Mouse (Mus musculus) embryo, embryonic 11.5 days (tissue): ENCODE data around the gene Rpl28.

ENCODE experiments used
- DNase-seq: peaks from one replicate; pipeline ENCODE4 v3.0.0-alpha.2; 2012; ENCODE audit warnings: low read depth, low spot score

Rpl28 gene

DNA sequence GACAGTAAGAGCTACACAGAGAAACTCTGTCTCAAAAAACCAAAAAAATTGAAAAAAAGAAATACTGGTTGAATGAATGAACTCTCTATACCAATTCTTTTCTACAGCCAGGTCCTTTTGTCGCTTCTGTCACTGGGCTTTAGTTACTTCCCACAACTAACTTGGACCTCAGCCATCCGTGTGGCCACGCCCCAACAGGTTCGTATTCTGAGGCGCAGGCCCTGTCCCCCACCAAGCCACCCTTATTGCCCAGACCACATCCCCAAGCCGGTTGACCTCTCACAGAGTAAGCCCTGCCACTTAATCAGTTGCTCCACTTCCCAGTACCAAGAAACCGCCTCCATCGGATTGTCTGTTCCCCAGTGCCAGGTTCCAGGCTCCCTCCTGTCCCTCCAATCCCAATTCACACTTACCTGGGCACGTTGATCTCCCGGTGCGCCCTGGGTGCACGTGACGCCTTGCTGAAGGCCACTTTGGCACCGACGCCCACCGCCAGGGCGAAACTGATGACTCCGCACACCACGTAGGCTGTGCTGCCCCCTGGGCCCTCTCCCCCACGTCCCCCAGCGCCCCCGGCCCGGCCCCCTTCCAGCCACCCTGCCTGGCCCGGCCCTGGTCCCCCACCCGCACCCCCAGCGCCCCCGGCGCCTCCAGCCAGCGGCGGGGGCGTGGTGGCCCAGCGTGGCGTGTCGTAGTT lies 43.1 kb downstream of the Rpl28 start:
- DNase-seq = no peak

DNA sequence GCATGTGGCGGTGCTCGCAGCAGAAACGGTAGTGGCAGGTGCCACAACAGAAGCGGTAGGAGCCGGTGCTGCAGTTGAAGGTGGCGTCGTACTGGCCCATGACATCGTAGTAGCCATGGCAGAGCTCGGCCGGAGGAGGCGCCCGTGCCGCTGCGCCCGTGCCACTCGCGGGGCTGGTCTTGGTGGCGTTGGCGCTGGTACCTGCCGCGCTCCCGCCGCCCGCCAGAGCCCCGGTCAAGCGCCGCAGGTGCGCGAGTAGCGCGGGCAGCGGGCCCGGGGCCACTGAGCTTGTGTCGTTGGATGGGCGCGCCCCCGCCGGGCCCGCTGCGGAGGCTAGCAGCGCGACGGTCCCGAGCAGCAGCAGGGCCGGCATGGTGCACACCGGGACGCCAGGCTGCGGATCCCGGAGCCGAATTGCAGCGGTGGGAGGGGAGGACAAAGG lies 43.7 kb downstream of the Rpl28 start:
- no peak for DNase-seq

DNA sequence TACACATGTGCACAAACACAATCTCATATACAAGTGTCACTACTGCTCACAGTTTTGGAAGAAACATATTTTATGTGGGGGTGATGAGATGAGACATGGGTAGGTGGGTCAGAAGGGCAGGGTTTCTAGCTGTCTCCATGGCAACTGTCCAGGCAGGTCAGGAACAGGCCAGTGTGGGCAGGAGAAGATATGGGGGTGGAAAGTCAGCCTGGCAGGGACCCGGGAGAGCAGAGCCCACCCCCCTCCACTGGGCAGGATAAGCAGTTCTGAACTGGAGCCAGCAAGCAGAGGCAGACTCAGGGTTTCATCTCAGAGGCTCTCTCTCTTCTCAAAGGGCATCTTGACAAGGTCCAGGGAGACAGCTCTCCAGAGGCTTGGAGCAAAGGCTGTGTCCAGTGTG lies 45.0 kb downstream of the Rpl28 start:
- DNase-seq = no peak

DNA sequence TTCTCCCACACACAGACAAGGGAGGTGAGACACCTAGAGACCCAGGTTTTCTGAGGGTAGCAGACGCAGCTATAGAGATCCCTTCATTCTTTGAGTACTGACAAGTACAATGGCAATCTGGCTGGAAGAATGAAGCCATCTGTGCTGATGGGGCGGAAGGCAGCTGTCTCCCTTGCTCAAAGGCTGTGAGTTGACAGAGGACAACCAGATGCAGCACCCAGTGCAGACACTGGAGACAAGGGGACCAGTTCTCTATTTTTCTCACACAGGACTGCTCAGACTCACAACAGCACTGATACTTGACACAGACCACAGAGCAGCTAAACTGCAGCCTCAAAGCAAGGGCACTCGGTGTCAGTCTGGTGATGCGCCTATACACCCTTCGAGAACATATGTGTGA lies 49.4 kb downstream of the Rpl28 start:
- no peak for DNase-seq

DNA sequence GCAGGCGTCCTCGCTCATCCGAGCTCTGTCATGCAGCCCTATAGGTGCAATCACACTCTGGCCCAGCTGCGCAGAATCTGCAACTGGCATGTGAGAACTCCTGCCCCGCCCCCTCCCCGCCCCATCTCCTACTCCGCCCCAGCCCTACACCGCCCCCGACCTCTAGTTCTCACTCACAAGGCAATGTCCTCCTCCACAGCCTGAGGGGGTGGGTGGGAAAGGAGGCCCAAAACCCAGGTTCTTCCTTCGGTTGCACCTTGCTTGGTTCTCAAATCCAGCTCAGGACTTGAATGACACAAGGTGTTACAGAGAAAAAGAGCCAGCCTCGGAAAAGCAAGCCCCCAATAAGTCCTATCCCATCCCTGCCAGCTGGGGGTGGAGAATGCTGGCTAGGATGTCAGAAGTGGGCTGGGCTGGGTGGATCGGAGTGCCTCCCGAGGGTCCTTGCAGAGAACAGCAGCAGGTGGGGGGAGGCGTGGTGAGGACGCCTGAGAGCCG lies 50.0 kb downstream of the Rpl28 start:
- no peak for DNase-seq

DNA sequence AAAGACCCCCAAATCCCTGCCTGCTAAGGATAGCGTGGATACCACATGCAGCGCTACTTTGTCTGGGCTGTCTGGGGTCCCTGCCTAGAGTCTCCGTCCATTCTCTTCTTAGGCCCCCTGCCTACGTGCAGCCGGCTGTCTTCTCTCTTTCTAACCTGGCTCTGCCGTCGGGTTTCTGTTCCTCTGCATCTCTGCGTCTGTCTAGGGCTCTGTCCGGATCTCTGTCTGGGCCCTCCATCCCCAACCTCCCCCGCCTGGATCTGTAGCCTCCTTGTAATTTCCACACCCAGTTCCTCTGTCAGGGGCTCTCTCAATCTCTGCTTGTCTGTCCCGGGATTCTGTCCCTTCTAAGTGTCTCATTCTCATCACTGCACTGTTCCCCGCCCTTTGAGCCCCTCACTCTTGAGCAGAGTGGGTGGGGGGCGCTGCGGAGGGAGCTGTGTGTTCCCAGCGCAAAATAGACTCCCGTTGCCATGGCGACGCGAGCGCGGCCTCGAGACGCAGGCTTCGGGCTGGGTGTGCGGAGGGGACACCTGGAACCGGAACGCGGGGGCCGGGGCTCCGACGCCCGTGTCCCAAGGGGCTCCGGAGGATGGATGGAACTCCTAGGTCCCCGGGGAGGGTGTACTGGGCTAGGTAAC lies 51.0 kb downstream of the Rpl28 start:
- no peak for DNase-seq

DNA sequence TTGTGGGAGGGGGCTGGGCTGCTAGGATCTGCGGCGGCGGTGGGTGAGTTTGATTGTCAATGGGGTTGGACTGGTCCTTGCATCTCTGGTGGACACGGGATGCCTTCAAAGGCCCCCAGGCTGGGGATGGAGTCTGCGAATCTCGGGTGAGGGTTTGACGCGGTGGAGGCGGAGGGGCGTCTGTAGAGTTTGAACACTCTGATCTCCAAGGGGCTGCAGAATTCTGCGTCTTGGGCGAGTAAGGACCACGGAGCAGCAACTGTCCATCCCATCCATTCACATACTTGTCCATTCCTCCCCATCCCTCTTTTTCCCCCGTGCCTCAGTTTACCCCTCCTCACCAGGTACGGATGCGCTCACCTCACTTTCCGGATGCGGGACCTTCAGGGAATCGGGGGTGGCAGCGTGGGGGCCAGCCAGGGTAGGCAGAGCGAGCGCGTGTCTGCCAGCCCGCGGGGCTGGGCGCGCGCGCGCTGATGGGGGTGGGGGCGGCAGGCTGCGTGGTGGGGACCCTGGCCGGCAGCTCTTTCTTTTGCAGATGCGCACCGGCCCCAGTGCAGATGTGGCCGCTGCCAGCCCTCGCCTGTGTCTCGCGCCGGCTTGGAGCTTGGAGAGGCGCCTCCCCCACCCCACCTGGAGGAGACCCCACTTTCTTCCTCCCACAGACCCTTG lies 51.7 kb downstream of the Rpl28 start, which contains the start of gene Shisa7:
Shisa7 (minus strand) TSS at position 452 of the 672 bp plus-strand sequence.
- DNase-seq = no peak
